8 mouse cellular contexts compared by ENCODE assay signal in genomic region chr7:55849948-55850571, GRCm38 (mm10). TPM values are rescaled to one million over a fixed set of nuclear protein-coding genes. Genes with fewer than 3 reads are reported as not detected.
DNase-seq lines count a peak whose midpoint lies in the region; ATAC-seq and TF ChIP-seq lines count a peak whose summit lies in the region.

No protein-coding gene starts in this region.

- no peak overlapping the region for H3K9ac ChIP-seq in kidney, embryonic 15.5 days

- peaks cover 29% of the 10 kb centered on the region for H3K4me1 ChIP-seq in kidney, embryonic 15.5 days
- H3K4me1 ChIP-seq in cerebellum, adult 2 months (ENCODE audit: control insufficient read depth, insufficient read depth, low read length), result no peaks in the 10 kb centered on the region; the same call in 1 of the 2 replicates

- TF ChIP-seq CTCF in cerebellum, adult 2 months (IDR thresholded peaks at IDR 0.05; ENCODE audit: borderline replicate concordance, insufficient read depth, low read depth, low read length), result no peak

- 21% methylated on average over 14 of the region's 14 CpGs for WGBS in kidney, embryonic 15.5 days
- 53% methylated on average over 14 of the region's 14 CpGs for WGBS in cerebellum, adult 2 months

- TF ChIP-seq POLR2A in cerebellum, adult 2 months (IDR thresholded peaks at IDR 0.05; ENCODE audit: borderline replicate concordance, insufficient read depth, low read length), result no peak

- peak; percentile 81 for ATAC-seq in kidney, embryonic 15.5 days (replicated peaks; ENCODE audit: low FRiP score)
- peak; percentile 72 for ATAC-seq in frontal cortex, adult (ENCODE audit: low TSS enrichment)

- no peaks in the 10 kb centered on the region for H3K27me3 ChIP-seq in kidney, embryonic 15.5 days
- no peaks in the 10 kb centered on the region for H3K27me3 ChIP-seq in cerebellum, adult 2 months (ENCODE audit: control insufficient read depth, insufficient read depth, low read length)

- peak overlapping the region; percentile 44 for H3K4me2 ChIP-seq in kidney, embryonic 15.5 days

- no peak overlapping the region; the same call in 1 of the 2 replicates for H3K4me3 ChIP-seq in kidney, embryonic 15.5 days (replicated peaks)
- no peak overlapping the region for H3K4me3 ChIP-seq in cerebellum, adult 2 months (replicated peaks; ENCODE audit: insufficient read depth, low read depth, low read length)

- DNase-seq in kidney, adult 11 months, result no peak
- DNase-seq in left cerebral cortex, adult 9 months (ENCODE audit: low spot score in 2 of 2), result peak; percentile 76 to 82
- peak; percentile 79 to 81 for DNase-seq in right cerebral cortex, adult 2 months (ENCODE audit: low spot score in 2 of 2)
- no peak for DNase-seq in gastrocnemius, postnatal 14 days
- DNase-seq in cerebellum, adult 2 months, result no peak
- no peak for DNase-seq in adrenal gland, postnatal 36 days

- intact Hi-C loops in gastrocnemius, postnatal 14 days (cut with DNase I; ENCODE audit: low total_unique reads), result no loop called here

- H3K9me3 ChIP-seq in kidney, embryonic 15.5 days (replicated peaks), result no peaks in the 10 kb centered on the region

- H3K36me3 ChIP-seq in kidney, embryonic 15.5 days, result no peaks in the 10 kb centered on the region

- peak overlapping the region; percentile 87 for H3K27ac ChIP-seq in kidney, embryonic 15.5 days
- no peak overlapping the region for H3K27ac ChIP-seq in cerebellum, adult 2 months (ENCODE audit: insufficient read depth, low read length)

RNA-seq across cellular contexts. Expression of gene Cyfip1, which starts 8.5 kb away (rescaled TPM):
- 106 and 112 TPM in 2 replicates for polyA plus RNA-seq in kidney, embryonic 15.5 days (2015; fragmentation: Nextera tagmentation; extraction: Ambion mirVana)
- total RNA-seq in gastrocnemius, postnatal 14 days (2021), result 10 to 100 TPM; 28.3 to 29.4 TPM
- polyA plus RNA-seq in cerebellum, adult 2 months (2012; rRNA removed), result 48.2 and 52.8 TPM in 2 replicates
- 10 to 100 TPM; 72.0 to 92.1 TPM for total RNA-seq in adrenal gland, postnatal 36 days (2021)

RNA-seq across cellular contexts. Expression of gene Tubgcp5, which starts 56.1 kb away (rescaled TPM):
- 30.7 and 34.1 TPM in 2 replicates for polyA plus RNA-seq in kidney, embryonic 15.5 days (2015; fragmentation: Nextera tagmentation; extraction: Ambion mirVana)
- 1 to 10 TPM; 9.0 to 9.8 TPM for total RNA-seq in gastrocnemius, postnatal 14 days (2021)
- 26.9 and 30.4 TPM in 2 replicates for polyA plus RNA-seq in cerebellum, adult 2 months (2012; rRNA removed)
- total RNA-seq in adrenal gland, postnatal 36 days (2021), result 10 to 100 TPM; 15.3 to 18.4 TPM

Comparison
In these comparisons a context has a peak if more than half of its experiments do, and no peak if none do; other contexts are left out.
1. DNase-seq: peak in left cerebral cortex, adult 9 months (2 of 2) and right cerebral cortex, adult 2 months (2 of 2); none in kidney, adult 11 months (single experiment), gastrocnemius, postnatal 14 days (single experiment), cerebellum, adult 2 months (0 of 2) and adrenal gland, postnatal 36 days (0 of 2).